In the genomic region with DNA sequence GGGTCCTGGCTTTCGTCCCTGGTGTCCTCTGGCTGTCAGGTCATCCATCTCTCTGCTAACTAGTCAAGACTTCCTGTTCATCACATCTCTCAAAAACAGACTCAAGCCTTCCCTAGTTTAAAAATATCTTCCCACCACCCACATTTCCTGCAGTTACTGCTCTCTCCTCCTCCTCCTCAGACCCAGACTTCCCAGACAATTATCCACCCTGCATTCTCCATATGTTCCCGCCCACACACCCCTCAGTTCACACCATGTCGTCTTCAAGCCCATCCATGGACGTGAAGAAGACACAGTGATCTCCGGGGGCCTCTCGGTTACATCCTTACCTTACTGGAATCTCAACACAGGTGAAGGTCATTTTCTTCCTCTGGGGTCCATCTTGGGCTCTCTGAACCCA, we compare ENCODE assay signal across 22 mouse cellular contexts.
DNase-seq lines count a peak whose midpoint lies in the region; ATAC-seq and TF ChIP-seq lines count a peak whose summit lies in the region.
"Had no signal": no experiment of that assay in that cellular context is flagged by ENCODE, and none has a peak within 500 bp of the region (broad histone marks: within the 10 kb centered on the region; RNA-seq: fewer than 3 reads in every experiment).

No protein-coding gene starts in this region.

- no peak for ATAC-seq in forebrain, postnatal 0 days
- ATAC-seq: forebrain, embryonic 13.5 days; intestine, embryonic 16.5 days; liver, embryonic 12.5 days had no signal

- no peaks in the 10 kb centered on the region for H3K4me1 ChIP-seq in forebrain, postnatal 0 days (ENCODE audit: insufficient read depth)
- H3K4me1 ChIP-seq: embryonic facial prominence, embryonic 10.5 days; liver, embryonic 12.5 days; midbrain, embryonic 12.5 days had no signal

- H3K9ac ChIP-seq in forebrain, postnatal 0 days = no peak overlapping the region
- H3K9ac ChIP-seq: forebrain, embryonic 13.5 days; hindbrain, embryonic 14.5 days; liver, embryonic 12.5 days; lung, embryonic 14.5 days; midbrain, embryonic 12.5 days had no signal

- no peak overlapping the region for H3K4me2 ChIP-seq in forebrain, postnatal 0 days (ENCODE audit: low read depth)
- H3K4me2 ChIP-seq: forebrain, embryonic 13.5 days; hindbrain, embryonic 14.5 days; liver, embryonic 12.5 days; lung, embryonic 14.5 days; midbrain, embryonic 12.5 days had no signal

- DNase-seq in layer of hippocampus, adult 11-12 months (ENCODE audit: low spot score) = peak; percentile 39
- DNase-seq in layer of hippocampus, postnatal 25 days (ENCODE audit: extremely low spot score in 1 of 2, low spot score in 1 of 2) = no peak
- DNase-seq in frontal cortex, adult 2 months (ENCODE audit: extremely low spot score in 1 of 2, low spot score in 1 of 2) = peak; percentile 86 to 92
- peak; percentile 73 to 91 for DNase-seq in left cerebral cortex, adult 9 months (ENCODE audit: low spot score in 2 of 2)
- DNase-seq in right cerebral cortex, postnatal 25 days = peak; percentile 75
- DNase-seq in adrenal gland, adult 18-20 months (ENCODE audit: low spot score in 2 of 2) = no peak
- no peak for DNase-seq in kidney, postnatal 10 days
- no peak for DNase-seq in forebrain, postnatal 0 days
- DNase-seq: cerebellum, postnatal 25 days; heart, postnatal 10 days; lung, embryonic 14.5 days; thymus, postnatal 14 days had no signal

- no peak overlapping the region for H3K4me3 ChIP-seq in forebrain, postnatal 0 days (ENCODE audit: low read depth, low read length)
- H3K4me3 ChIP-seq: embryonic facial prominence, embryonic 10.5 days; forebrain, embryonic 13.5 days; limb, embryonic 10.5 days; liver, embryonic 12.5 days; midbrain, embryonic 12.5 days; myocyte had no signal

- 93% methylated on average over 6 of the region's 6 CpGs for WGBS in forebrain, postnatal 0 days

- no peak for TF ChIP-seq CTCF in forebrain, postnatal 0 days (IDR thresholded peaks at IDR 0.05; ENCODE audit: low read depth)

- no peaks in the 10 kb centered on the region for H3K9me3 ChIP-seq in forebrain, postnatal 0 days (ENCODE audit: low read length)
- H3K9me3 ChIP-seq: forebrain, embryonic 13.5 days; limb, embryonic 10.5 days; midbrain, embryonic 12.5 days had no signal

- no peak overlapping the region for H3K27ac ChIP-seq in forebrain, postnatal 0 days (ENCODE audit: low read depth, low read length)
- H3K27ac ChIP-seq: embryonic facial prominence, embryonic 10.5 days; forebrain, embryonic 13.5 days; hindbrain, embryonic 14.5 days; limb, embryonic 10.5 days; liver, embryonic 12.5 days; macrophage; midbrain, embryonic 12.5 days; stomach, postnatal 0 days had no signal

- H3K36me3 ChIP-seq in forebrain, postnatal 0 days (ENCODE audit: insufficient read depth) = no peaks in the 10 kb centered on the region
- H3K36me3 ChIP-seq: embryonic facial prominence, embryonic 10.5 days; limb, embryonic 10.5 days; liver, embryonic 12.5 days; midbrain, embryonic 12.5 days had no signal

- no peaks in the 10 kb centered on the region for H3K27me3 ChIP-seq in forebrain, postnatal 0 days (ENCODE audit: insufficient read depth, low read length)
- H3K27me3 ChIP-seq: forebrain, embryonic 13.5 days; liver, embryonic 12.5 days; midbrain, embryonic 12.5 days had no signal

Comparison
In these comparisons a context has a peak if more than half of its experiments do, and no peak if none do; other contexts are left out.
1. DNase-seq: peak in layer of hippocampus, adult 11-12 months (single experiment), frontal cortex, adult 2 months (2 of 2), left cerebral cortex, adult 9 months (2 of 2) and right cerebral cortex, postnatal 25 days (single experiment); none in layer of hippocampus, postnatal 25 days (0 of 2), adrenal gland, adult 18-20 months (0 of 2), kidney, postnatal 10 days (single experiment) and forebrain, postnatal 0 days (single experiment).